Mouse (Mus musculus): ENCODE measurements around the gene 1700003F12Rik. TPM values are rescaled to one million over a fixed set of nuclear protein-coding genes. Genes with fewer than 3 reads are reported as not detected.

1700003F12Rik gene
- polyA plus RNA-seq, 1 experiment from 2014 or later, result 2.9 TPM

GRCm38 (mm10) chr2:154576876-154577743 lies 30.2 kb downstream of the 1700003F12Rik start:
- H3K36me3 ChIP-seq (ENCODE audit: control insufficient read depth, insufficient read depth), result no peaks in the 10 kb centered on the region
- no peak overlapping the region for H3K9ac ChIP-seq (replicated peaks; ENCODE audit: low read depth, low read length)
- no peaks in the 10 kb centered on the region for H3K27me3 ChIP-seq (replicated peaks; ENCODE audit: control insufficient read depth, insufficient read depth, low read length)
- H3K9me3 ChIP-seq (ENCODE audit: control insufficient read depth, low read length), result no peaks in the 10 kb centered on the region
- no peak overlapping the region for H3K4me3 ChIP-seq (replicated peaks; ENCODE audit: low read length)
- no peak for ATAC-seq
- no peak overlapping the region for H3K27ac ChIP-seq (ENCODE audit: low read length)
- H3K4me2 ChIP-seq (ENCODE audit: low read length), result no peak overlapping the region
- 24% methylated on average over 12 of the region's 12 CpGs for WGBS
- peaks cover 11% of the 10 kb centered on the region for H3K4me1 ChIP-seq (replicated peaks; ENCODE audit: control insufficient read depth, insufficient read depth, low read length)

GRCm38 (mm10) chr2:154577744-154578067 lies 30.8 kb downstream of the 1700003F12Rik start:
- no peak for ATAC-seq
- WGBS, result 78% methylated on average over 6 of the region's 6 CpGs
- no peaks in the 10 kb centered on the region for H3K9me3 ChIP-seq (ENCODE audit: control insufficient read depth, low read length)

GRCm38 (mm10) chr2:154580586-154580985 lies 33.7 kb downstream of the 1700003F12Rik start:
- no peak for ATAC-seq
- H3K4me3 ChIP-seq (replicated peaks; ENCODE audit: low read length), result no peak overlapping the region
- no peaks in the 10 kb centered on the region for H3K27me3 ChIP-seq (replicated peaks; ENCODE audit: control insufficient read depth, insufficient read depth, low read length)
- H3K9me3 ChIP-seq (ENCODE audit: control insufficient read depth, low read length), result no peaks in the 10 kb centered on the region
- no peaks in the 10 kb centered on the region for H3K36me3 ChIP-seq (ENCODE audit: control insufficient read depth, insufficient read depth)
- no peak overlapping the region for H3K9ac ChIP-seq (replicated peaks; ENCODE audit: low read depth, low read length)
- WGBS, result 75% methylated on average over 8 of the region's 8 CpGs
- no peak overlapping the region for H3K27ac ChIP-seq (ENCODE audit: low read length)
- H3K4me1 ChIP-seq (replicated peaks; ENCODE audit: control insufficient read depth, insufficient read depth, low read length), result peaks cover 38% of the 10 kb centered on the region
- no peak overlapping the region for H3K4me2 ChIP-seq (ENCODE audit: low read length)

More at GRCm38 (mm10) chr2:154577744-154578067, 30.8 kb downstream of the 1700003F12Rik start:
- Histone ChIP-seq H3K9ac (replicated peaks; ENCODE audit: low read depth, low read length) (no peak overlapping the region), H3K4me2 (ENCODE audit: low read length) (no peak overlapping the region), H3K4me1 (replicated peaks; ENCODE audit: control insufficient read depth, insufficient read depth, low read length) (peaks cover 11% of the 10 kb centered on the region), H3K36me3 (ENCODE audit: control insufficient read depth, insufficient read depth) (no peaks in the 10 kb centered on the region), H3K27me3 (replicated peaks; ENCODE audit: control insufficient read depth, insufficient read depth, low read length) (no peaks in the 10 kb centered on the region), H3K4me3 (replicated peaks; ENCODE audit: low read length) (no peak overlapping the region), H3K27ac (ENCODE audit: low read length) (no peak overlapping the region)

GRCm38 (mm10) chr2:154581421-154581820 lies 34.5 kb downstream of the 1700003F12Rik start:
- H3K9ac ChIP-seq (replicated peaks; ENCODE audit: low read depth, low read length), result no peak overlapping the region
- no peak for ATAC-seq
- no peaks in the 10 kb centered on the region for H3K36me3 ChIP-seq (ENCODE audit: control insufficient read depth, insufficient read depth)
- peaks cover 43% of the 10 kb centered on the region for H3K4me1 ChIP-seq (replicated peaks; ENCODE audit: control insufficient read depth, insufficient read depth, low read length)
- H3K4me3 ChIP-seq (replicated peaks; ENCODE audit: low read length), result no peak overlapping the region
- no peak overlapping the region for H3K27ac ChIP-seq (ENCODE audit: low read length)
- no peaks in the 10 kb centered on the region for H3K9me3 ChIP-seq (ENCODE audit: control insufficient read depth, low read length)
- WGBS, result 91% methylated on average over 1 of the region's 1 CpGs
- no peak overlapping the region for H3K4me2 ChIP-seq (ENCODE audit: low read length)
- H3K27me3 ChIP-seq (replicated peaks; ENCODE audit: control insufficient read depth, insufficient read depth, low read length), result no peaks in the 10 kb centered on the region

GRCm38 (mm10) chr2:154583906-154584872 lies 37.3 kb downstream of the 1700003F12Rik start:
- H3K4me1 ChIP-seq (replicated peaks; ENCODE audit: control insufficient read depth, insufficient read depth, low read length), result peaks cover 32% of the 10 kb centered on the region
- H3K4me3 ChIP-seq (replicated peaks; ENCODE audit: low read length), result no peak overlapping the region
- H3K27ac ChIP-seq (ENCODE audit: low read length), result peak overlapping the region; percentile 85
- WGBS, result 41% methylated on average over 15 of the region's 15 CpGs
- no peak overlapping the region for H3K9ac ChIP-seq (replicated peaks; ENCODE audit: low read depth, low read length)
- peak; percentile 96 for ATAC-seq
- H3K27me3 ChIP-seq (replicated peaks; ENCODE audit: control insufficient read depth, insufficient read depth, low read length), result no peaks in the 10 kb centered on the region
- no peaks in the 10 kb centered on the region for H3K36me3 ChIP-seq (ENCODE audit: control insufficient read depth, insufficient read depth)
- H3K9me3 ChIP-seq (ENCODE audit: control insufficient read depth, low read length), result no peaks in the 10 kb centered on the region
- peak overlapping the region; percentile 24; the same call in 1 of the 2 replicates for H3K4me2 ChIP-seq (ENCODE audit: low read length)

GRCm38 (mm10) chr2:154584931-154585601 lies 38.2 kb downstream of the 1700003F12Rik start:
- H3K9ac ChIP-seq (replicated peaks; ENCODE audit: low read depth, low read length), result no peak overlapping the region
- no peaks in the 10 kb centered on the region for H3K9me3 ChIP-seq (ENCODE audit: control insufficient read depth, low read length)
- H3K36me3 ChIP-seq (ENCODE audit: control insufficient read depth, insufficient read depth), result no peaks in the 10 kb centered on the region
- no peak overlapping the region for H3K4me3 ChIP-seq (replicated peaks; ENCODE audit: low read length)
- no peak overlapping the region for H3K4me2 ChIP-seq (ENCODE audit: low read length)
- no peaks in the 10 kb centered on the region for H3K27me3 ChIP-seq (replicated peaks; ENCODE audit: control insufficient read depth, insufficient read depth, low read length)
- H3K4me1 ChIP-seq (replicated peaks; ENCODE audit: control insufficient read depth, insufficient read depth, low read length), result peaks cover 32% of the 10 kb centered on the region
- no peak for ATAC-seq
- WGBS, result 42% methylated on average over 17 of the region's 17 CpGs
- peak overlapping the region; percentile 85 for H3K27ac ChIP-seq (ENCODE audit: low read length)

GRCm38 (mm10) chr2:154586405-154586804 lies 39.5 kb downstream of the 1700003F12Rik start:
- Histone ChIP-seq H3K36me3 (ENCODE audit: control insufficient read depth, insufficient read depth) (no peaks in the 10 kb centered on the region), H3K9ac (replicated peaks; ENCODE audit: low read depth, low read length) (no peak overlapping the region), H3K27ac (ENCODE audit: low read length) (no peak overlapping the region), H3K4me3 (replicated peaks; ENCODE audit: low read length) (no peak overlapping the region), H3K4me2 (ENCODE audit: low read length) (no peak overlapping the region), H3K9me3 (ENCODE audit: control insufficient read depth, low read length) (no peaks in the 10 kb centered on the region), H3K27me3 (replicated peaks; ENCODE audit: control insufficient read depth, insufficient read depth, low read length) (no peaks in the 10 kb centered on the region), H3K4me1 (replicated peaks; ENCODE audit: control insufficient read depth, insufficient read depth, low read length) (peaks cover 32% of the 10 kb centered on the region)
- WGBS, result 82% methylated on average over 5 of the region's 5 CpGs
- ATAC-seq, result no peak

GRCm38 (mm10) chr2:154589051-154589450 lies 42.2 kb downstream of the 1700003F12Rik start:
- ATAC-seq, result no peak
- Histone ChIP-seq H3K9me3 (ENCODE audit: control insufficient read depth, low read length) (no peaks in the 10 kb centered on the region), H3K9ac (replicated peaks; ENCODE audit: low read depth, low read length) (no peak overlapping the region), H3K4me2 (ENCODE audit: low read length) (no peak overlapping the region), H3K36me3 (ENCODE audit: control insufficient read depth, insufficient read depth) (no peaks in the 10 kb centered on the region), H3K27me3 (replicated peaks; ENCODE audit: control insufficient read depth, insufficient read depth, low read length) (no peaks in the 10 kb centered on the region), H3K27ac (ENCODE audit: low read length) (no peak overlapping the region; the same call in 1 of the 2 replicates), H3K4me3 (replicated peaks; ENCODE audit: low read length) (no peak overlapping the region), H3K4me1 (replicated peaks; ENCODE audit: control insufficient read depth, insufficient read depth, low read length) (peaks cover 20% of the 10 kb centered on the region)
- WGBS, result 64% methylated on average over 4 of the region's 4 CpGs

GRCm38 (mm10) chr2:154591239-154591638 lies 44.4 kb downstream of the 1700003F12Rik start:
- Histone ChIP-seq H3K4me2 (ENCODE audit: low read length) (no peak overlapping the region), H3K27me3 (replicated peaks; ENCODE audit: control insufficient read depth, insufficient read depth, low read length) (no peaks in the 10 kb centered on the region), H3K36me3 (ENCODE audit: control insufficient read depth, insufficient read depth) (no peaks in the 10 kb centered on the region), H3K9ac (replicated peaks; ENCODE audit: low read depth, low read length) (no peak overlapping the region), H3K27ac (ENCODE audit: low read length) (no peak overlapping the region), H3K9me3 (ENCODE audit: control insufficient read depth, low read length) (no peaks in the 10 kb centered on the region), H3K4me3 (replicated peaks; ENCODE audit: low read length) (no peak overlapping the region), H3K4me1 (replicated peaks; ENCODE audit: control insufficient read depth, insufficient read depth, low read length) (no peaks in the 10 kb centered on the region; the same call in none of the 2 replicates)
- WGBS, result 88% methylated on average over 3 of the region's 3 CpGs
- ATAC-seq, result no peak
